ENCODE assay signal across 9 mouse cellular contexts in the genomic region with DNA sequence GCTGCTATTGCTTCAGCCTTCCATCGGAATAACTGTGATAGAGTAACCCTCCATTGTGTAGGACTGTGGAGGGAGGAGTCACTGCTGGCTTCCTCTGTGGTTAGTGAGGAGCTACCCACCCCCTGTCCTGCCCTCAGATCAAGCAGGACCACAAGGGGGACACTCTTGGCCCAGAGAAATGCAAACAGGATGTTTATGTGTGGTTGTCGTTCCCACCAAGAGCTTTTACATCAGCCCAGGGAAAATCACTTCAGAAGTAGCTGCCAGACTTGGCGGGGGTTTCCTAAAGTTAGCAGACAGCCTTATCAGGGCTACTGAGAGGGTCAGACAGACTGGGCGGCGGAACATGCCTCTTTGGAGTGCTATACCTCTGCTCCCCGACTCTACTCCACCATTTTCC. TPM values are rescaled to one million over a fixed set of nuclear protein-coding genes. Genes with fewer than 3 reads are reported as not detected.
DNase-seq lines count a peak whose midpoint lies in the region; ATAC-seq lines count a peak whose summit lies in the region.
"Had no signal": no experiment of that assay in that cellular context is flagged by ENCODE, and none has a peak within 500 bp of the region (broad histone marks: within the 10 kb centered on the region; RNA-seq: fewer than 3 reads in every experiment).

No protein-coding gene starts in this region.

- H3K4me3 ChIP-seq in kidney, embryonic 15.5 days (replicated peaks), result no peak overlapping the region
- H3K4me3 ChIP-seq in intestine, embryonic 14.5 days (ENCODE audit: low read depth, low read length), result no peak overlapping the region

- H3K36me3 ChIP-seq in kidney, embryonic 15.5 days, result no peaks in the 10 kb centered on the region
- no peaks in the 10 kb centered on the region for H3K36me3 ChIP-seq in intestine, embryonic 14.5 days (ENCODE audit: control insufficient read depth, insufficient read depth, low read length)

- no peak overlapping the region for H3K9ac ChIP-seq in kidney, embryonic 15.5 days
- no peak overlapping the region for H3K9ac ChIP-seq in intestine, embryonic 14.5 days (ENCODE audit: low read length)

- no peak overlapping the region for H3K4me2 ChIP-seq in kidney, embryonic 15.5 days
- H3K4me2 ChIP-seq in intestine, embryonic 14.5 days (ENCODE audit: low read length), result no peak overlapping the region

- peaks cover 19% of the 10 kb centered on the region; the same call in 1 of the 2 replicates for H3K27me3 ChIP-seq in kidney, embryonic 15.5 days
- H3K27me3 ChIP-seq in intestine, embryonic 14.5 days (replicated peaks; ENCODE audit: control insufficient read depth, insufficient read depth, low read length), result no peaks in the 10 kb centered on the region

- no peak for DNase-seq in kidney, adult 8-10 months
- DNase-seq in T-cell, adult 2 months (ENCODE audit: low spot score), result peak; percentile 68
- no peak for DNase-seq in intestine, embryonic 14.5 days (ENCODE audit: low spot score)
- DNase-seq in lung, postnatal 4 days, result peak; percentile 79 to 88
- DNase-seq in layer of hippocampus, postnatal 14 days (ENCODE audit: low spot score in 2 of 2), result no peak
- DNase-seq in layer of hippocampus, adult 9-11 months, result no peak
- no peak for DNase-seq in gastrocnemius, postnatal 25 days

- peaks cover 77% of the 10 kb centered on the region for H3K4me1 ChIP-seq in kidney, embryonic 15.5 days
- peaks cover 42% of the 10 kb centered on the region for H3K4me1 ChIP-seq in intestine, embryonic 14.5 days (replicated peaks; ENCODE audit: control insufficient read depth, insufficient read depth, low read length)

- 42% methylated on average over 6 of the region's 6 CpGs for WGBS in kidney, embryonic 15.5 days
- WGBS in intestine, embryonic 14.5 days, result 33% methylated on average over 6 of the region's 6 CpGs

- H3K27ac ChIP-seq in kidney, embryonic 15.5 days, result peak overlapping the region; percentile 63
- H3K27ac ChIP-seq in intestine, embryonic 14.5 days (ENCODE audit: low read depth), result peak overlapping the region; percentile 65

- H3K9me3 ChIP-seq in kidney, embryonic 15.5 days (replicated peaks), result no peaks in the 10 kb centered on the region
- H3K9me3 ChIP-seq in intestine, embryonic 14.5 days (ENCODE audit: control insufficient read depth, low read length), result no peaks in the 10 kb centered on the region

- no peak for ATAC-seq in kidney, embryonic 15.5 days (replicated peaks; ENCODE audit: low FRiP score)
- ATAC-seq in intestine, embryonic 14.5 days (replicated peaks; ENCODE audit: low FRiP score, low TSS enrichment, low read depth), result no peak

RNA-seq across cellular contexts. Expression of gene Meox1, which starts 8.9 kb away (rescaled TPM):
- polyA plus RNA-seq in kidney, embryonic 15.5 days (2015; fragmentation: Nextera tagmentation; extraction: Ambion mirVana), result 13.6 and 15.4 TPM in 2 replicates
- 3.3 and 4.0 TPM in 2 replicates for polyA plus RNA-seq in intestine, embryonic 14.5 days (2014; fragmentation: Nextera tagmentation; extraction: Ambion mirVana)
- 1 to 10 TPM; 1.9 to 2.0 TPM for total RNA-seq in layer of hippocampus, postnatal 14 days (2021)
- 1 to 10 TPM; 3.5 to 6.1 TPM for total RNA-seq in gastrocnemius, postnatal 25 days (2021)
- total RNA-seq: MEL had no signal

Comparison
In these comparisons a context has a peak if more than half of its experiments do, and no peak if none do; other contexts are left out.
1. DNase-seq: peak in T-cell, adult 2 months (single experiment) and lung, postnatal 4 days (2 of 2); none in kidney, adult 8-10 months (0 of 2), intestine, embryonic 14.5 days (single experiment), layer of hippocampus, postnatal 14 days (0 of 2), layer of hippocampus, adult 9-11 months (single experiment) and gastrocnemius, postnatal 25 days (single experiment).